Mouse (Mus musculus) cerebral cortex, adult 2 months (tissue): ENCODE data around the gene Ssr1.

Source experiments
- WGBS: fragments of 180-500 bp; shearing (Covaris S2); methylation state at CpG from one replicate; pipeline ENCODE4 v1.1.7; 2018; 5-methylcytosine and 5-hydroxymethylcytosine counted together

Gene Ssr1

DNA sequence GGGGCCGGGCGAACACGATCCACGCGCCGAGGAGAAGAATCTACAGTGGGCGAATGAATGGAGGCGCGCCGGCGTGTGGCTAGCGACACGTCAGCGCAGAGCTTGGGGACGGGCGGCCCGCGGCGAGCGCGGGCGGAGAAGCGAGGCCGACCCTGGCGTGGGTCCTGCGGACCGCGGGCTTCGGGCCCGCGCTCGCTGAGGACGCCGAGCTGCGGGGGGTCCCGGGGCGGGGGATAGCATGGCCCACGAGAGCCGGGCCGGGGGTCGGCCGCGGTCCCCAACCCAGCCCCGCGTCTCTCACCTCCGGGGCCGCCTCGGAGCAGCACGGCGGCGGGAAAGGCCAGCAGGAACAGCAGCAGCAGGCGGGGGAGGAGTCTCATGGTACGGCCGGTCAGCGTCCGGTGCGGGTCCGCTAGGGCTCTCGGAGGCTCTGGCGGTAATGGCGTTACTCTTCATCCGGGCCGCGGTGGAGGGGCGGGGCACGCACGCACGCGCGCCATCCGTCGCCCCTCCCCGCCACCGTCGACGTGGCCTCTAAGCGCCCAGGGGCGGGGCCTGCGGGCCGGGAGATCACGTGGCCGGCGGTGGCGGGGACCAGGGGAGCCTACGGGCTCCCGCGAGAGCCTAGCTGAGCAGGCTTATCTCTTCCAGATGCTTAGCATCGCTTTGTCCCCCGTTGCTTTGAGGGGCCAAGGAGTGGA is at the start of gene Ssr1:
Gene Ssr1, minus strand, starts transcription at position 514 of the 701 bp plus-strand sequence.
- under 1% methylated on average over 89 of the region's 89 CpGs for WGBS

DNA sequence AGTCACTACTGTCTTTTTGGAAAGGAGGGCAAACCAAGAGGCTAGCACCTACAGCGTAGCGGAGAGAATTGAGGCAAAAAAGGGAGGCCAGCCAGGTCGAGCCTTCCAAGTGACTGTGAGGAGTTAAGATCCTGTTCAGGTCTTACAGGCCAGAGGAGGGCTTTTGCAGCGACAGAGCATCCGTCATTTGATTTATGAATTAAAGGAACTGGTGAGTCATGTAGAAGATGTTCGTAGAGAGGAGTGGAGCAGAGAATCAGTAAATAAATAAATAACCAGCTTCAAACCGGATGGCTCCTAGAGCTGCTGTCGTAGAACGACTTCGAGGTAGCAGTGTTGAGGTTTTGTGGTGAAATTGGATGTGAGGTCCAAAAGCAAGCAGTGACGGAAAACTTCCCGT is 43.8 kb upstream of the Ssr1 start:
- WGBS, result 41% methylated on average over 12 of the region's 12 CpGs

- under 1% methylated on average over 47 of the region's 47 CpGs for WGBS
These were observed 43.1 kb upstream of the Ssr1 start, which contains the start of gene Cage1 for GRCm38 (mm10) chr13:38037044-38037687. Cage1 (minus strand) TSS chr13:38037069.

DNA sequence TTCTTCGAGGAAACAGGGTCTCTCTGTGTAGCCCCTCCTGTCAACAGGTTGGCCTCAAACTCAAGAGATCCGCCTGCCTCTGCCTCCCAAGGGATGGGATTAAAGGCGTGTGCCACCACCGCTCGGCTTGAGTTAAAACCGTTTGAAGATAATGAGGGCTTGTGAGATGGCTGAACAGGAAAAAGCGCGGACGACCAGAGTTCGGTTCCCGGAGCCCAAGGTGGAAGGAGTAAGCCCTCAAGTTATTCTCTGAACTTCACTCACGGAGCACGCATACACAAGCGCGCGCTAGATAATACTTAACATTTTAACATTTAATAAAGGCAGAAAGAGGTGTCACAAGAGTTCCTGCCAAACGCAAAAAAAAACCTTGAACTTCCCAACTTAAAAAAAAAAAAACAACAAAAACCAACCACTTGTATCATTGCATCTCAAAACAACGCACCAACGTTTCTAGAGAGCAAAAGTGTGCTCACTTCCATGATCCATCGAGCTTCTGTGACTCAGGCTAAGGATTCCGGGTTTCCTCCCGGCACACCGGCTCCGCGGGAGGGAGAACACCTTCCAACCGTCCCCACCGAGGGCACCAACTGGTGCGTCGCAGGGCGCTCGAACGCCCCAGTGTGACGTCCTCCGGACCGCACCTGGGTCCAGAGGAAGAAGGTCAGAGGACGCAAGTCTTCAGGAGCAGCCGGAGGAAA is 42.5 kb upstream of the Ssr1 start, which contains the start of gene Riok1:
Gene Riok1, plus strand, starts transcription at position 653 of the 701 bp plus-strand sequence.
- WGBS, result 8% methylated on average over 37 of the region's 37 CpGs

- WGBS, result 86% methylated on average over 4 of the region's 4 CpGs
These were observed 34.4 kb upstream of the Ssr1 start for GRCm38 (mm10) chr13:38028407-38028806.

GRCm38 (mm10) chr13:38027618-38028248 is 33.7 kb upstream of the Ssr1 start:
- 54% methylated on average over 6 of the region's 6 CpGs for WGBS

- WGBS, result 50% methylated on average over 4 of the region's 4 CpGs
These were observed 31.9 kb upstream of the Ssr1 start for GRCm38 (mm10) chr13:38025874-38026273.

DNA sequence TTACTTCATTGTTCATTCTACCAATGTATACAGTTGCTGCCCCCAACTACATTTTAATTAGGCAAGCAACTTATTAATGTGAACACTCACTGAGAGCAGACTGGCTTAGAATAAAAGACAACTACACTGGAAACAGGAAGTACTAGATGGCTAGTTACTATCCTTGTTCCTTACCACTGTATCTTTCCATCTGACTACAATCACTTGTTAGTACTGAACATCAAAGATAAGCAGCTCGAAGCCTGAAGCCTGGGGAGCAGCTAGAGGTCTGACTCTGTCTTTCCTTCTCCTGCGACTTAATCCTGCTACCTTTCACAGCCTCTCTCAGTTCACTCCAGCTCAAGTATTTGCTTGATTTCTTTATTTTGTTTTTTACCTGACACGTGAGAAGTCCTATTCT is 24.8 kb upstream of the Ssr1 start:
- 84% methylated on average over 3 of the region's 3 CpGs for WGBS

DNA sequence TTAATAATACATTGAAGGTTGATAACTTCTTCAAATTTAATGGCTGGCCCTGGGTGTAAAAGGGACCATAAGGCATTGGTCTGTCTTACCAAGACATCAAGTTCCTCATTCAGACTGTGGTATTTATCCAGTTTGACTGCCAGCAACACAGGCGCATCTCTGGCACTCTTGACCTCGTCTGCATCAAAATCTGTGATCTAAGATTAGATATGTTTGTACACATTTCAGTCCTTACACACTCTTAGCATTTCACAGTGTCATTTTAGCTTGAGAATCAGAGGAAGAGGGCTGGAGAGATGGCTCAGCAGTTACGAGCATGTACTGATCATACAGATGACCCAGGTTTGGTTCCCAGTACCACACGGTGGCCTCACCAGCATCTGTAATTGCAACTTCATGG is 21.6 kb upstream of the Ssr1 start:
- WGBS, result 93% methylated on average over 4 of the region's 4 CpGs

- 88% methylated on average over 5 of the region's 5 CpGs for WGBS
These were observed 18.4 kb upstream of the Ssr1 start for GRCm38 (mm10) chr13:38012436-38012835.

DNA sequence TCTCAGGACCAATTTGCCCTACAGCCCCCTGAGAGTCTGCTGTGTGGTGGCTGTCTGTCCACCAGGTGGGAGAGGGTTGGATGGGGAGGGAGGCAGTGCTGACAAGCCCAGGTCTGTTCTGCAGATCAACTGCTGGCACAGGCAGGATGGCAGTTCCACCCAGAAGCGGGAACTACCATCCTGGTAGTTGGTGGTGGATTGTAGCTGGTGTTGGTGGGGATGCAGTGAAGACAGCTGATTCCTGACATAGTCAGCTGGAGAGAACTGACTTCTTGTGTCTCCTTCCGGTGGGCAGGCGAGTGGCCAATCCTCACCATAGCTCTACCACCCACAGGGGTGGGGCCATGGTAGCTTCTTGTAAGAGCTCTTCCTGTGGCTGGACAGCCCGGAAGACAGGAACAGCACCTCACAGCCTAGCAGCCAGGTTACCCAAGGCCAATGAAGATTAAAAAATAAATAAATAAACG is 16.5 kb upstream of the Ssr1 start:
- 75% methylated on average over 5 of the region's 5 CpGs for WGBS

DNA sequence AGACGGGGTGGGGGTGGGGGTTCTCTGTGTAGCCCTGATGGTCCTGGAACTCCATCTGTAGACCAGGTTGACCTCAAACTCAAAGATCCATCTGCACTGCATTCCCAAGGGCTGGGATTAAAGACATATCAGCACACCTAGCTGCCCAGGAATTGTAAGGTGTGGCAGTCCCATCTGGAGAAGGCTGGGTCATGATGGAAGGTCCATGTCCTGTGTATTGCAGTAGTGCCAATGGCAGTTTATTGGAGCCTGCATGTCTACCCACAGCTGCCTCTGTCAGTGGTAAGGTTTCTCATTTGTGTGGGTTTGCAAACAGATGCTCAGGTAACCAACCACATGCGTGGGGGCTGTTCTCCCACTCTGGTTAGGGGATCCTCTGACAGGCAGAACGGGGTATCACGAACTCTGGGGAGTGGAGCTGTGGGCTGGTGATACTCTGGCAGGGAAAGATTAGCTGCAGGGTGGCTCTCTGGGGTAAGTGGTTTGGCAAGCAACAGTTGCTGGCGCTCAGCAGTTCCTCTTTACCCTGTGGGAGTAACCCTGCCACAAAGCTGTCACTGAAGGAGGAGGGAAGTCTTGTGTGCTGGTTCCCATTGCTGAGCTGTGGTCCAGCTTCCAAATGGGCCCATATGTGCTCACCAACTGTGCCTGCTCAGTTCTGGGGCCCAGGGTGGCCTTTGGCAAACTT is 15.8 kb upstream of the Ssr1 start:
- 84% methylated on average over 5 of the region's 5 CpGs for WGBS

GRCm38 (mm10) chr13:38007972-38008371 is 14.0 kb upstream of the Ssr1 start:
- WGBS, result 96% methylated on average over 2 of the region's 2 CpGs

GRCm38 (mm10) chr13:38002461-38002860 is 8.4 kb upstream of the Ssr1 start:
- 72% methylated on average over 1 of the region's 1 CpGs for WGBS

- 95% methylated on average over 3 of the region's 3 CpGs for WGBS
These were observed 5.7 kb upstream of the Ssr1 start for GRCm38 (mm10) chr13:37999713-38000112.

DNA sequence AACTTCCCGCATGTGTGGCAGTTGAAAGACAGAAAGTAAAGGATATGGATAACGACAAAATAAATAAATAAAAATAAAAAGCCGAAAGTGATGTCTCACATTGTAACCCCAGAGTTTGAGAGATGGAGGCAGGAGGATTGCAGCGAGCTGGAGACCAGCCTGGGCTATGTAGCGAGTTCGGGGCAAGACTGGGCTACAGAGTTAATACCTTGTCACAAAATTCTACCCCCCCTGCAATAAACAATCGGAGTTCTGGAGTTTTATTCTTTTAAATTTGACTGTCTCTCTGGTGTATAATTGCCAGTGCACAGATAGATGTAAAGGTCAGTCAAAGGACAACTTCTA is 360 bp upstream of the Ssr1 start:
- WGBS, result 7% methylated on average over 7 of the region's 7 CpGs

DNA sequence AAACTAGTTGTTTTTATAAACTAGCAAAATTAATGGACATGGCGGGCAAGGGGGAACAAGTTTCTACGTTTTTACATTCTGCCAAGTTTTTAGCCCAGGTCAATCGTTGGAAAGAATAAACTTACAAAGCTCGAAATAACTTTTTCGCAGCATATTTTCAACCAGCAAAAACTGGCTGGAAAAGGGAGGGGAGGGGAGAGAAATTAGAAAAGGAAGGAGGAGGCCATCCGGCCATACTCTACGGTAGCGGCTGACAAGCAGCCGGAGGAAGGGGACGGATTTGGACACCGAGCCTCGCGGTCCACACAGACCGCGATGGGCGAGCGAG is 677 bp downstream of the Ssr1 start:
- WGBS, result under 1% methylated on average over 17 of the region's 17 CpGs

- WGBS, result 16% methylated on average over 10 of the region's 10 CpGs
These were observed 1.2 kb downstream of the Ssr1 start for GRCm38 (mm10) chr13:37992638-37993371.

DNA sequence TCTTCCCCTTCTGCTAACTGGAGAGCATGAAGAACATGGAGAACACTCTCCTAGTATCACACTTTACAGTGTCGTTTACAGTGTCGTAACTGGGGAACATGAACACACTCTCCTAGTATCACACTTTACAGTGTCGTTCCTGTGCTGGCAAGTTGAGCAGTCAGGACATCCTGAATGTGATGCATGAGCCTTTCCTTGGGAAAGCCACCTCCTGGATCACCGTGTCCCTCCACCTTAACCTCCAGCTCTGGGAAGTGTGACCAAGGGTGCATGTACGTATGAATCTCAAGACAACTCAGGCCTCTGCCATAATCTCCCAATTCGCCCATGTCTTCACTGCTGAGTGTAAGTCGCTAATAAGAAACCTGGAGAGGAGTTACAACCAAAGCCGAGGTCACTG is 4.3 kb downstream of the Ssr1 start:
- 89% methylated on average over 8 of the region's 8 CpGs for WGBS

- 74% methylated on average over 10 of the region's 10 CpGs for WGBS
These were observed 7.9 kb downstream of the Ssr1 start for GRCm38 (mm10) chr13:37986166-37986565.

DNA sequence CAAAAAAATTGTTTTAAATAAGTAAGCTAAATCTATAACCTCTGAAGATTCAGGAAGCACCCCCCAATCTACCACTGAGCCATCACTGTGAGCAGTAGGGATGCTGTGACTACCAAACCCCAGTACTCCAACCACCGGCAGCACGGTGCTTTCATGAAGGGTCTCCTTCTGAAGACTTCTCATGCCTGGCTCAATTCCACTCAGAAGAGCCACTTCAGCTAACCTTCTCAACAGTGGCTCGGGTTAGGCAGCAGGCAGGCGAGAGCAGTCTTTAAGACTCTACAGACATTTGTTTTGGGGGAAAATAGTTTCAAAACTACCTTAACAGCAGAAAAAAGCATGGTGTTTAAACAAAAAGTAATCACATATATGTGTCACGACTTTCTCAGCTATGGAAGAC is 13.0 kb downstream of the Ssr1 start:
- 90% methylated on average over 5 of the region's 5 CpGs for WGBS
